Mouse (Mus musculus) gastrocnemius, adult 18-20 months (tissue): ENCODE results near the gene Supt4a. TPM values are rescaled to one million over a fixed set of nuclear protein-coding genes. Genes with fewer than 3 reads are reported as not detected.

Source experiments
- DNase-seq: peaks from one replicate; pipeline ENCODE4 v3.0.0; 2021; ENCODE audit warnings: low spot score
- microRNA-seq: library from miRNA; unstranded; fragments of <30 nt; microRNA quantifications from one replicate; pipeline ENCODE4 v1.2.0, GENCODE M21; 2021
- total RNA-seq, 2 experiments: library from RNA; stranded (reverse); gene quantifications; 2 replicates each; pipeline ENCODE4 v1.2.3; 2021

Supt4a gene
- total RNA-seq, 2 experiments from 2014 or later = 33.5 to 36.3 TPM

DNA sequence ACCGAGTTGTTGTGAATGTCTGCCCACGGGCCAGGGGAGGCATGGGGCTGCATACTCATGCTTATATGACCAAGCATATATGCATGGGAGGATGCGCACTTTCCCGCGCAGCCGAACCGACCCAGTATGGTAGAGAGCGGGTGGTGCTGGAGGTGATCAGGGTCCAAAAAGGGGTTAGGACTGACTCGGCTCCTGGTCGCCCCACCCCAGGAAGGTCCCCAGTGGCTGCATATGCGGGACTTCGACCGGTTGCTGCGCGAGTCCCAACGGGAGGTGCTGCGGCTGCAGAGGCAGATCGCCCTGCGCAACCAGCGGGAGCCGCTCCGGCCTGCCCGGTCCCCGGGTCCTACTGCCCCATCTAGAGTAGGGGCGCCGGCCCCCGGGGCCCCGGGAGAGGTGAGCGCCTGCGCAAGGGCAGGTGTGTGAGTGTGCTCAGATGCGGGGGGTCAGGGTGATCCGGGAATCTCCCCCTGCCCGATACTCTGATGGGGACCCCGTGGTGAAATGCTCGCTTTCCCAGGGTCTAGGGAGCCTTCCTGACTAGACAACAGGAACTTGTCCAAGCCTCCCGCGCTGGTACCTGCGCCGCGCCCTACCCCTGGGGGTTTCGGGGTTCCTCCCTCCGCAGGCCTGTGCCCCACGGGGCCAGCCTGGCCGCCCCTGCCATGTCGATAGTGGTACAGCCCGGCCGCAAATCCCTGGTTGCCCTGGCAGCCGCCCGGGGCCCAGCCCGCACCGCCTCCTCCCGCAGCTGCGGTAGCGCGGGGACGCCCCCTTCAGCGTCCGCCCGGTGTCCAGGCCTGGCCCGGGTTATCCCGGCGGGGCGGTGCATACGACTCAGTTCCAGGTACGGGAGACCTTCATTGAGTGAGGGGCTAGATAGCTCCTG is 26.9 kb downstream of the Supt4a start:
- DNase-seq = no peak

DNA sequence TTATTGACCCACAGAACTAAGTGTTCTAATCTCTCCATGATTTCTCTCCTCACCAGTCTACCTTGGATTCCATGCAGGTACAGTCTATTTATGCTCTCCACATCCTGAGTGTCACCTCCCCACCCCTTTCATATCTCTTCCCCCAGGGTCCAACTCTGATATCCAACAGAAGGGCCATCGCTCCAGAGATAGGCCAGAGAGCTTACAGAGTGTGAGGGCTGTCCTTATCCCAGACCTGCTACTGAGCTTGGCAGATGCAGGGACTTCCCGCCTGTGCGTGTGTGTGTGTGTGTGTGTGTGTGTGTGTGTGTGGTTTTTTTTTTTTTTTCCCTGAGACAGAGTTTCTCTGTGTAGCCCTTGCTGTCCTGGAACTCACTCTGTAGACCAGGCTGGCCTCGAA is 31.4 kb downstream of the Supt4a start:
- DNase-seq = no peak

DNA sequence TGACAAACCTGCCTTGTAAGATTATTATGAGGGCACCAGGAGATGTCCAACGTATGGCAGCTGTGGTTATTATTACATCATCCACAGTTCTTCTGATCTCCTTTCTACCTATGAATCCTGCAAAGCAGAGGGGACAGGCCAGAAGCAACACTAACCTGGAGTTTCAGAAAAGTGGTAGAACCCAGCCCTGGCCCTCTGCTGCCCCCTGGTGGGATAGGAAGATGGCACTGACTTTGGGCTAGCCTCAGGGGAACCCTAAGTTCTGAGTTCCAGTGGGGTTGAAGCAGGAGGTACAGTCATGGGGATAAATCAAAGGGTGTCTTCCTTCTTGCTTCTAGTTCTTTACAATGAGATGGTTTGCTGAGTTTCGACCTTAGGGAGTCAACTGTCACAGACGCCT is 33.6 kb downstream of the Supt4a start:
- DNase-seq = peak; percentile 59

- DNase-seq = no peak
Observed at GRCm38 (mm10) chr11:87772354-87772753, 35.0 kb downstream of the Supt4a start.

DNA sequence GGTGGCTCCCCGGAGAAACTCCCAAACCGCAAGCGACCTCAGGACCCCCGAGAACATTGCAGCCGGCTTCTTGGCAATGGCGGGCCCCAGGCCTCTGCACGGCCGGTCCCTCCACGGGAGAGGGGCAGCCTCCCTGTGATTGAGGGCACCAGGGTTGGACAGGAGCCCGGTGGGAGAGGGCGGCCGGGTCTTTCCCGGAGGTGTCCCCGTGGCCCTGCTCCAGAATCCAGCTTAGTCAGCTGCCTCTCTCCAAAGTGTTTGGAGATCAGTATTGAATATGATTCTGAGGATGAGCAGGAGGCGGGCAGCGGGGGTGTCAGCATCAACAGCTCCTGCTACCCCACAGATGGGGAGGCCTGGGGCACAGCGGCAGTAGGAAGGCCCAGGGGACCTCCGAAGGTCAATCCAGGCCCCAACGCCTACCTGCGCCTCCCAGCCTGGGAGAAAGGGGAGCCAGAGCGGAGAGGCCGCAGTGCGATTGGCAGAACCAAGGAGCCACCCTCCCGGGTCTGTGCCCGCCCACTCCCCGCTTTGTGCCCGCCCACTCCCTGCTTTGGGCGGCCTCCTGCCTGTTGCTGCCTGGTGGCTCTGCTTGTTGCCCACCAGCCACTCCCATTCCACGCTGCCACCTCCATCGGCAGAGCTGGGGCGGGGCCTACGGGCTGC is 40.9 kb downstream of the Supt4a start:
- DNase-seq = no peak

- DNase-seq = no peak
Observed at GRCm38 (mm10) chr11:87778915-87779314, 41.6 kb downstream of the Supt4a start.

DNA sequence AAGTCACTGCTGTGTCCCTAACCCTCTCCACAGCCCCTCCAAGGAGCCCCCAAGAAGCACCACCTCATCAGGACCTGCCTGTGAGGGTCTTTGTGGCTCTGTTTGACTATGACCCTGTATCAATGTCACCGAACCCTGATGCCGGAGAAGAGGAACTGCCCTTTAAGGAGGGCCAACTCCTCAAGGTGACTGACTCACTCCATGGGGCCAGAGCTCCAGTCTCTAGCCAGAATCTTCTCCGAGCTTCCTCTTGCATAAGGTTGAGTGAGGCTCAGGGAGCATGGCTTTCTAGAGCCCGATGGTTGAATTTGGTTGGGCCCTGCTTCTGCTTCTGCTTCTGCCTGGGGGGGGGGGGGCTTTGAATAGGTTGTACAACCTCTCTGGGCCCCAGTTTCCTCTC is 42.0 kb downstream of the Supt4a start:
- no peak for DNase-seq

- DNase-seq = no peak
Observed at GRCm38 (mm10) chr11:87780130-87780529, 42.8 kb downstream of the Supt4a start.

GRCm38 (mm10) chr11:87790088-87790487 is 52.7 kb downstream of the Supt4a start:
- no peak for DNase-seq

Small RNA genes lying within 50 kb of the gene (microRNA-seq; reads per million reads assigned to microRNA genes)
- gene Mir142 (not detected), gene Mir142b (not detected)

Other genes starting within 250 kb of the Supt4a start
- gene Gm11492, start 170.9 kb upstream of the Supt4a start, total RNA-seq = not detected
- gene Sept4, start 168.6 kb upstream of the Supt4a start, total RNA-seq = 10 to 100 TPM in 1 of 2 experiments, 1 to 10 TPM in 1; 9.8 to 12.1 TPM
- gene Mtmr4, start 145.4 kb upstream of the Supt4a start, total RNA-seq = 10 to 100 TPM in 1 of 2 experiments, 1 to 10 TPM in 1; 9.8 to 10.8 TPM
- not detected for gene Hsf5, start 120.4 kb upstream of the Supt4a start, total RNA-seq
- gene Rnf43, start 74.8 kb upstream of the Supt4a start, total RNA-seq = 1 to 10 TPM in 1 of 2 experiments, under 1 TPM in 1; 0.69 to 1.1 TPM
- gene Tspoap1, start 23.0 kb downstream of the Supt4a start, total RNA-seq = not detected
- gene Mpo, start 56.0 kb downstream of the Supt4a start, total RNA-seq = not detected
- gene Lpo, start 90.7 kb downstream of the Supt4a start, total RNA-seq = not detected
- gene Mks1, start 115.7 kb downstream of the Supt4a start, total RNA-seq = 1 to 10 TPM; 1.6 to 1.8 TPM
- not detected for gene Epx, start 138.0 kb downstream of the Supt4a start, total RNA-seq
- not detected for gene Olfr462, start 154.7 kb downstream of the Supt4a start, total RNA-seq
- gene Olfr463, start 159.8 kb downstream of the Supt4a start, total RNA-seq = not detected
- not detected for gene Olfr464, start 183.4 kb downstream of the Supt4a start, total RNA-seq
- gene Dynll2, start 250.0 kb downstream of the Supt4a start, total RNA-seq = 100 to 1,000 TPM; 192 to 239 TPM